Mouse (Mus musculus): ENCODE measurements around the gene Fam222b. TPM values are rescaled to one million over a fixed set of nuclear protein-coding genes. Genes with fewer than 3 reads are reported as not detected.

Fam222b gene
- polyA plus RNA-seq, 1 experiment from 2014 or later, result 5.1 TPM

DNA sequence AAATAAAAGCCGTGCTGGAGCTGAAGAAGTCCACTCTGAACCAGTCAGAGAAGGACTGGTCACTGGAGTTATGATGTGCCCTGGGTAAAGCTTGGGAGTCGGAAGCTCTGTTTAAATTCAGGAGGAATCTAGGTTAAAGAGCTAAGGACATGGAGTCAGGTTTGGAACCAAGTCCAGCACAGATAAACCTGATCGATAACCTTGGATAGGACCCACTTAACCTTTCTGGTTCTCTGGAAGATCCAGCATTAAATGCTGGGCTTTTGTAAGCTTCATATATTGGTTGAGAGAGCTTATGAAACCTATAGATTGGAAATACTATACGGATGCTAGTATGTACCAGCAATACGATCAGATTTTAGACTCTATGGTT is 670 bp downstream of the Fam222b start:
- DNase-seq (ENCODE audit: low spot score) (no peak), ATAC-seq (ENCODE audit: low FRiP score, low TSS enrichment) (peak; percentile 46; the same call in 1 of the 2 replicates)
- 23% methylated on average over 5 of the region's 5 CpGs for WGBS
- Histone ChIP-seq H3K27ac (replicated peaks) (peak overlapping the region; percentile 70; the same call in 1 of the 2 replicates), H3K4me1 (replicated peaks; ENCODE audit: control insufficient read depth, insufficient read depth) (0 out of 2 replicates have a peak, but pooled peaks cover 3% of the 10 kb centered on the region), H3K36me3 (ENCODE audit: control insufficient read depth, insufficient read depth, low read length) (no peaks in the 10 kb centered on the region), H3K9me3 (ENCODE audit: control insufficient read depth, low read length) (no peaks in the 10 kb centered on the region), H3K27me3 (ENCODE audit: control insufficient read depth, insufficient read depth, low read length) (no peaks in the 10 kb centered on the region), H3K4me3 (ENCODE audit: low read depth, low read length) (peak overlapping the region; percentile 77), H3K9ac (ENCODE audit: low read length) (peak overlapping the region; percentile 69), H3K4me2 (replicated peaks; ENCODE audit: low read depth) (peak overlapping the region; percentile 83)
- TF ChIP-seq EP300 (optimal IDR thresholded peaks at IDR 0.05) (no peak), CTCF (IDR thresholded peaks at IDR 0.05; ENCODE audit: low read depth) (no peak)

DNA sequence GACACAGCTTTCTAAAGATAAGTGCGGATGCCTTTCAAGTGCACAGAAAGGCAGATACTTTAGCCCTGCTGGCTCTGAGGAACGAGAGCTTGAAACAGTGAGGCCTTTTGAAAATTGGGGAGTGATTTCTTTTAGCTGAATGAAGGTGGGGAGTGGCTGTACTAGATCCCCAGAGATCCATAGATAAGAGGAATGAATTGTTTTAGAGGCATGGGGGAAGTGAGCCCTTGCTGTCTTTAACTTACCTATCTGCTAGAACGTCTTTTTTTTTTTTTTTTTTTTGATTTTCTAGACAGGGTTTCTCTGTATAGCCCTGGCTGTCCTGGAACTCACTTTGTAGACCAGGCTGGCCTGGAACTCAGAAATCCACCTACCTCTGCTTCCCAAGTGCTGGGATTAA is 2.6 kb downstream of the Fam222b start:
- no peak overlapping the region for H3K4me2 ChIP-seq (replicated peaks; ENCODE audit: low read depth)
- ATAC-seq (ENCODE audit: low FRiP score, low TSS enrichment), result no peak

DNA sequence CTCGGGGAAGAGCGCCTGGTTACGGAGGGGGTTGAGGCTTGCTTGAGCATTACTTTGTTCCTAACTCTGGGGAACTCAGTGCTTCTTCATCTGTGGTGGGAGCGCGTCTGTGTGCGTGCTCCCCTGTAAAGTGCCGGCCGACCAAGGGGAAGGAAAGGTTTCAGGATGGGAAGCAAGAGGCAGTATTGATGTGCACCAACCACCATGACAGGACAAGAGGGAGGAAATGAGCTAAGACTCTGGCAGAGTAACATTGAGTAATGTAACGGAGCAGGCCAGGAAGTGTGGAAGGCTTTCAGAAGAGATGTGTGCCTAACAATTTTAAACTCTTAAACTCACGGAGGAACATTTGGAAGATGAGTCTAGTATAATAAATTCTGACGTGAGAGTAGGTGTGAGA is 6.3 kb downstream of the Fam222b start:
- Histone ChIP-seq H3K27ac (replicated peaks) (no peak overlapping the region), H3K27me3 (ENCODE audit: control insufficient read depth, insufficient read depth, low read length) (no peaks in the 10 kb centered on the region), H3K4me3 (ENCODE audit: low read depth, low read length) (no peak overlapping the region), H3K4me2 (replicated peaks; ENCODE audit: low read depth) (no peak overlapping the region), H3K36me3 (ENCODE audit: control insufficient read depth, insufficient read depth, low read length) (no peaks in the 10 kb centered on the region), H3K4me1 (replicated peaks; ENCODE audit: control insufficient read depth, insufficient read depth) (0 out of 2 replicates have a peak, but pooled peaks cover 3% of the 10 kb centered on the region), H3K9me3 (ENCODE audit: control insufficient read depth, low read length) (no peaks in the 10 kb centered on the region), H3K9ac (ENCODE audit: low read length) (no peak overlapping the region)
- no peak for ATAC-seq (ENCODE audit: low FRiP score, low TSS enrichment)
- WGBS, result 78% methylated on average over 11 of the region's 11 CpGs
- TF ChIP-seq CTCF (IDR thresholded peaks at IDR 0.05; ENCODE audit: low read depth) (no peak), EP300 (optimal IDR thresholded peaks at IDR 0.05) (no peak)
- no peak for DNase-seq (ENCODE audit: low spot score)

More for the DNA sequence above, 2.6 kb downstream of the Fam222b start:
- 27% methylated on average over 3 of the region's 3 CpGs for WGBS
- no peaks in the 10 kb centered on the region for H3K27me3 ChIP-seq (ENCODE audit: control insufficient read depth, insufficient read depth, low read length)
- 0 out of 2 replicates have a peak, but pooled peaks cover 3% of the 10 kb centered on the region for H3K4me1 ChIP-seq (replicated peaks; ENCODE audit: control insufficient read depth, insufficient read depth)
- H3K27ac ChIP-seq (replicated peaks), result no peak overlapping the region
- H3K4me3 ChIP-seq (ENCODE audit: low read depth, low read length), result no peak overlapping the region
- H3K9ac ChIP-seq (ENCODE audit: low read length), result peak overlapping the region; percentile 31; the same call in 1 of the 2 replicates
- TF ChIP-seq CTCF (IDR thresholded peaks at IDR 0.05; ENCODE audit: low read depth), result no peak
- TF ChIP-seq EP300 (optimal IDR thresholded peaks at IDR 0.05), result no peak
- H3K36me3 ChIP-seq (ENCODE audit: control insufficient read depth, insufficient read depth, low read length), result no peaks in the 10 kb centered on the region
- H3K9me3 ChIP-seq (ENCODE audit: control insufficient read depth, low read length), result no peaks in the 10 kb centered on the region
- DNase-seq (ENCODE audit: low spot score), result no peak

- Histone ChIP-seq H3K27ac (replicated peaks) (no peak overlapping the region), H3K27me3 (ENCODE audit: control insufficient read depth, insufficient read depth, low read length) (no peaks in the 10 kb centered on the region), H3K4me3 (ENCODE audit: low read depth, low read length) (no peak overlapping the region), H3K4me1 (replicated peaks; ENCODE audit: control insufficient read depth, insufficient read depth) (no peaks in the 10 kb centered on the region), H3K9me3 (ENCODE audit: control insufficient read depth, low read length) (no peaks in the 10 kb centered on the region), H3K4me2 (replicated peaks; ENCODE audit: low read depth) (no peak overlapping the region), H3K36me3 (ENCODE audit: control insufficient read depth, insufficient read depth, low read length) (no peaks in the 10 kb centered on the region), H3K9ac (ENCODE audit: low read length) (no peak overlapping the region)
- ATAC-seq (ENCODE audit: low FRiP score, low TSS enrichment) (no peak), DNase-seq (ENCODE audit: low spot score) (no peak)
- 74% methylated on average over 5 of the region's 5 CpGs for WGBS
- TF ChIP-seq CTCF (IDR thresholded peaks at IDR 0.05; ENCODE audit: low read depth) (no peak), EP300 (optimal IDR thresholded peaks at IDR 0.05) (no peak)
Observed at GRCm38 (mm10) chr11:78102142-78102541, 7.7 kb downstream of the Fam222b start.

GRCm38 (mm10) chr11:78102958-78103747 is 8.7 kb downstream of the Fam222b start:
- Histone ChIP-seq H3K27me3 (ENCODE audit: control insufficient read depth, insufficient read depth, low read length) (no peaks in the 10 kb centered on the region), H3K4me2 (replicated peaks; ENCODE audit: low read depth) (no peak overlapping the region), H3K36me3 (ENCODE audit: control insufficient read depth, insufficient read depth, low read length) (no peaks in the 10 kb centered on the region), H3K9me3 (ENCODE audit: control insufficient read depth, low read length) (no peaks in the 10 kb centered on the region), H3K4me1 (replicated peaks; ENCODE audit: control insufficient read depth, insufficient read depth) (no peaks in the 10 kb centered on the region), H3K9ac (ENCODE audit: low read length) (no peak overlapping the region), H3K27ac (replicated peaks) (no peak overlapping the region), H3K4me3 (ENCODE audit: low read depth, low read length) (no peak overlapping the region)
- ATAC-seq (ENCODE audit: low FRiP score, low TSS enrichment) (no peak), DNase-seq (ENCODE audit: low spot score) (no peak)
- TF ChIP-seq CTCF (IDR thresholded peaks at IDR 0.05; ENCODE audit: low read depth), result peak; percentile 52
- no peak for TF ChIP-seq EP300 (optimal IDR thresholded peaks at IDR 0.05)
- WGBS, result 65% methylated on average over 5 of the region's 5 CpGs

- Histone ChIP-seq H3K4me1 (replicated peaks; ENCODE audit: control insufficient read depth, insufficient read depth) (no peaks in the 10 kb centered on the region), H3K4me3 (ENCODE audit: low read depth, low read length) (no peak overlapping the region), H3K27me3 (ENCODE audit: control insufficient read depth, insufficient read depth, low read length) (no peaks in the 10 kb centered on the region), H3K4me2 (replicated peaks; ENCODE audit: low read depth) (no peak overlapping the region), H3K9ac (ENCODE audit: low read length) (no peak overlapping the region), H3K9me3 (ENCODE audit: control insufficient read depth, low read length) (no peaks in the 10 kb centered on the region), H3K36me3 (ENCODE audit: control insufficient read depth, insufficient read depth, low read length) (no peaks in the 10 kb centered on the region), H3K27ac (replicated peaks) (no peak overlapping the region)
- DNase-seq (ENCODE audit: low spot score), result no peak
- no peak for TF ChIP-seq CTCF (IDR thresholded peaks at IDR 0.05; ENCODE audit: low read depth)
- no peak for TF ChIP-seq EP300 (optimal IDR thresholded peaks at IDR 0.05)
- ATAC-seq (ENCODE audit: low FRiP score, low TSS enrichment), result no peak
- WGBS, result 96% methylated on average over 5 of the region's 5 CpGs
Observed at GRCm38 (mm10) chr11:78104501-78104900, 10.0 kb downstream of the Fam222b start.

All from stomach, postnatal 0 days (tissue).